Mouse (Mus musculus) heart, adult 2 months (tissue): Measurements from ENCODE around the gene Gm6169. TPM values are rescaled to one million over a fixed set of nuclear protein-coding genes. Genes with fewer than 3 reads are reported as not detected.

ENCODE experiments used
- DNase-seq, 2 experiments: peaks; one replicate each; pipeline ENCODE4 v3.0.0; 2021
- H3K27ac ChIP-seq: fragments of 200-600 bp; 2 replicates; pipeline ENCODE4 v1.8.1; 2022
- H3K27me3 ChIP-seq: fragments of 200-500 bp; 2 replicates; pipeline ENCODE4 v1.6.1; 2012; ENCODE audit warnings: mild to moderate bottlenecking, low read length, inconsistent platforms, mixed read lengths; ENCODE audit not compliant: control insufficient read depth, insufficient read depth
- H3K36me3 ChIP-seq: fragments of 200-500 bp; 2 replicates; pipeline ENCODE4 v1.6.1; 2012; ENCODE audit warnings: low read length, inconsistent platforms; ENCODE audit not compliant: control insufficient read depth, insufficient read depth
- H3K4me1 ChIP-seq: fragments of 200-500 bp; 2 replicates; pipeline ENCODE4 v1.6.1; 2011; ENCODE audit warnings: low read length; ENCODE audit not compliant: control insufficient read depth, insufficient read depth
- H3K4me3 ChIP-seq: fragments of 200-600 bp; 2 replicates; pipeline ENCODE4 v1.8.1; 2022
- H3K79me2 ChIP-seq: fragments of 200-500 bp; replicated peaks from 2 replicates; pipeline ENCODE4 v1.6.1; 2012; ENCODE audit warnings: mild to moderate bottlenecking, inconsistent platforms, low read length, moderate library complexity, mixed read lengths; ENCODE audit not compliant: control insufficient read depth, insufficient read depth
- H3K9ac ChIP-seq: fragments of 200-500 bp; 2 replicates; pipeline ENCODE4 v1.6.1; 2012; ENCODE audit warnings: low read depth, mild to moderate bottlenecking, control low read depth, inconsistent platforms, low read length, mixed read lengths
- CTCF ChIP-seq: fragments of 200-600 bp; IDR thresholded peaks from 2 replicates; pipeline ENCODE4 v1.8.1; 2022; ENCODE audit warnings: antibody characterized with exemption, mild to moderate bottlenecking, moderate library complexity
- EP300 ChIP-seq: fragments of 200-500 bp; IDR thresholded peaks from 2 replicates; pipeline ENCODE4 v1.6.1; 2011; ENCODE audit warnings: low read depth, low read length, control low read depth; ENCODE audit not compliant: insufficient read depth
- POLR2A ChIP-seq: fragments of 200-500 bp; IDR thresholded peaks from 2 replicates; pipeline ENCODE4 v1.6.1; 2011; ENCODE audit warnings: mild to moderate bottlenecking, low read depth, low read length, control low read depth; ENCODE audit not compliant: insufficient read depth
- WGBS: fragments of 180-500 bp; shearing (Covaris S2); methylation state at CpG from one replicate; pipeline ENCODE4 v1.1.7; 2018; 5-methylcytosine and 5-hydroxymethylcytosine counted together
- intact Hi-C: fragments of 180-260 bp; cut with DNase I; formaldehyde crosslinking; loops from one replicate; pipeline ENCODE4 v1.15.1; 2025
- polyA plus RNA-seq: library from polyadenylated mRNA; depleted of rRNA; stranded (reverse); fragments of >200 nt; gene quantifications from 2 replicates; pipeline ENCODE4 v1.2.3, GENCODE M21; 2012; rRNA removed
- total RNA-seq, 2 experiments: library from RNA; stranded (reverse); gene quantifications; 2 replicates each; pipeline ENCODE4 v1.2.3; 2021

Gm6169 gene
- total and polyA plus RNA-seq, 3 experiments, result 1.2 to 10.7 TPM; not detected in 1

- 25% methylated on average over 8 of the region's 8 CpGs for WGBS
- Histone ChIP-seq H3K4me3 (no peak overlapping the region), H3K27me3 (no peaks in the 10 kb centered on the region), H3K36me3 (no peaks in the 10 kb centered on the region), H3K9ac (no peak overlapping the region), H3K27ac (no peak overlapping the region), H3K79me2 (no peaks in the 10 kb centered on the region), H3K4me1 (no peaks in the 10 kb centered on the region)
- peak in 1 of 2 experiments; percentile 21 for DNase-seq
- TF ChIP-seq POLR2A (no peak), CTCF (no peak), EP300 (no peak)
- intact Hi-C loops, result loop anchor here (2.0 to 10.0 kb wide), 2 partner anchors 45 to 199 kb away; no protein-coding TSS in a partner anchor
Measured at GRCm38 (mm10) chr13:97053844-97054243, 45.2 kb downstream of the Gm6169 start.

- no peaks in the 10 kb centered on the region for H3K27me3 ChIP-seq
- no peaks in the 10 kb centered on the region for H3K36me3 ChIP-seq
- no peaks in the 10 kb centered on the region for H3K79me2 ChIP-seq
- H3K4me1 ChIP-seq, result no peaks in the 10 kb centered on the region
- DNase-seq, result peak; percentile 8 to 55
- no peak overlapping the region for H3K4me3 ChIP-seq
- 10% methylated on average over 11 of the region's 11 CpGs for WGBS
- TF ChIP-seq EP300 (no peak), CTCF (peak; percentile 87), POLR2A (no peak)
- intact Hi-C loops, result loop anchor here (10.0 kb wide), 1 partner anchor 198 kb away; no protein-coding TSS in a partner anchor
- H3K27ac ChIP-seq, result no peak overlapping the region
- no peak overlapping the region for H3K9ac ChIP-seq
Measured at GRCm38 (mm10) chr13:97052667-97053066, 46.4 kb downstream of the Gm6169 start.

GRCm38 (mm10) chr13:97051158-97051557 is 47.9 kb downstream of the Gm6169 start:
- no peaks in the 10 kb centered on the region for H3K4me1 ChIP-seq
- H3K9ac ChIP-seq, result no peak overlapping the region
- TF ChIP-seq CTCF (no peak), EP300 (no peak), POLR2A (no peak)
- H3K27me3 ChIP-seq, result no peaks in the 10 kb centered on the region
- no peak overlapping the region for H3K27ac ChIP-seq
- H3K79me2 ChIP-seq, result no peaks in the 10 kb centered on the region
- H3K4me3 ChIP-seq, result no peak overlapping the region
- H3K36me3 ChIP-seq, result no peaks in the 10 kb centered on the region
- intact Hi-C loops, result loop anchor here (10.0 kb wide), 1 partner anchor 196 kb away; no protein-coding TSS in a partner anchor
- WGBS, result 44% methylated on average over 6 of the region's 6 CpGs
- DNase-seq, result no peak

Other genes starting within 250 kb of the Gm6169 start
- under 1 TPM; 0.11 to 0.13 TPM for gene Gcnt4, start 174.5 kb downstream of the Gm6169 start, total RNA-seq
- 0.03 and 0.04 TPM in 2 replicates for gene Gcnt4, start 174.5 kb downstream of the Gm6169 start, polyA plus RNA-seq
- gene 1700029F12Rik, start 64.9 kb downstream of the Gm6169 start, total RNA-seq, result not detected
- 0.78 and 0.82 TPM in 2 replicates for gene 1700029F12Rik, start 64.9 kb downstream of the Gm6169 start, polyA plus RNA-seq
- under 1 TPM; 0.42 to 0.50 TPM for gene Fam169a, start 32.0 kb downstream of the Gm6169 start, total RNA-seq
- gene Fam169a, start 32.0 kb downstream of the Gm6169 start, polyA plus RNA-seq, result 0.12 and 0.26 TPM in 2 replicates
- 10 to 100 TPM; 43.0 to 54.7 TPM for gene Gfm2, start 38.7 kb upstream of the Gm6169 start, total RNA-seq
- gene Gfm2, start 38.7 kb upstream of the Gm6169 start, polyA plus RNA-seq, result 27.9 and 50.2 TPM in 2 replicates
- 10 to 100 TPM; 42.0 to 45.0 TPM for gene Nsa2, start 38.7 kb upstream of the Gm6169 start, total RNA-seq
- 14.9 and 27.5 TPM in 2 replicates for gene Nsa2, start 38.7 kb upstream of the Gm6169 start, polyA plus RNA-seq
- 10 to 100 TPM; 21.2 to 21.7 TPM for gene Hexb, start 99.1 kb upstream of the Gm6169 start, total RNA-seq
- 21.3 and 26.5 TPM in 2 replicates for gene Hexb, start 99.1 kb upstream of the Gm6169 start, polyA plus RNA-seq
- gene Enc1, start 141.9 kb upstream of the Gm6169 start, total RNA-seq, result 1 to 10 TPM; 7.7 to 10.0 TPM
- 5.2 and 6.3 TPM in 2 replicates for gene Enc1, start 141.9 kb upstream of the Gm6169 start, polyA plus RNA-seq